Mouse (Mus musculus): Measurements from ENCODE around the gene Eif2a.
A peak's percentile ranks its signal among the peaks of the same experiment; 100 is the strongest.

- TF ChIP-seq CTCF (IDR thresholded peaks at IDR 0.05; ENCODE audit: insufficient read depth, low read length) (no peak), POLR2A (IDR thresholded peaks at IDR 0.05; ENCODE audit: borderline replicate concordance, extremely low read depth, low read depth, low read length) (peak; percentile 95)
These were observed 50.8 kb downstream of the Eif2a start, which contains the start of gene Selenot for GRCm38 (mm10) chr3:58576137-58577066.

All from lung, adult 2 months (tissue).